Mouse (Mus musculus) kidney, embryonic 14.5 days (tissue): ENCODE results near the gene Nat8f3. TPM values are rescaled to one million over a fixed set of nuclear protein-coding genes. Genes with fewer than 3 reads are reported as not detected.
"Not testable (repeated sequence)": the region's sequence is repeated elsewhere in the genome, so short reads cannot be mapped to it uniquely, and the experiment has no call there.

Experiments used
- ATAC-seq: fragments of 200-750 bp; cut with Nextera tagmentation; 2 replicates; pipeline ENCODE4 v1.8.0; 2017; ENCODE audit warnings: moderate number of reproducible peaks, mild to moderate bottlenecking, moderate TSS enrichment, moderate library complexity; ENCODE audit not compliant: low FRiP score, low TSS enrichment
- H3K27ac ChIP-seq: fragments of 300-500 bp; sonication (generic); 2 replicates; pipeline ENCODE4 v1.5.1; 2014; ENCODE audit warnings: low read depth, mild to moderate bottlenecking, low read length, moderate library complexity, mixed read lengths
- H3K27me3 ChIP-seq: fragments of 300-500 bp; sonication (generic); 2 replicates; pipeline ENCODE4 v1.6.1; 2014; ENCODE audit warnings: mild to moderate bottlenecking, low read length; ENCODE audit not compliant: control insufficient read depth, insufficient read depth
- H3K36me3 ChIP-seq: fragments of 300-500 bp; sonication (generic); 2 replicates; pipeline ENCODE4 v1.6.1; 2014; ENCODE audit warnings: low read length, mixed read lengths; ENCODE audit not compliant: control insufficient read depth, insufficient read depth
- H3K4me1 ChIP-seq: fragments of 300-500 bp; sonication (generic); 2 replicates; pipeline ENCODE4 v1.6.1; 2014; ENCODE audit warnings: low read length, mixed read lengths; ENCODE audit not compliant: control insufficient read depth, insufficient read depth
- H3K4me2 ChIP-seq: fragments of 300-500 bp; sonication (generic); replicated peaks from 2 replicates; pipeline ENCODE4 v1.6.1; 2014; ENCODE audit warnings: low read depth, mild to moderate bottlenecking, low read length
- H3K4me3 ChIP-seq: fragments of 300-500 bp; sonication (generic); 2 replicates; pipeline ENCODE4 v1.5.1; 2014; ENCODE audit warnings: mild to moderate bottlenecking, low read length
- H3K9ac ChIP-seq: fragments of 300-500 bp; sonication (generic); 2 replicates; pipeline ENCODE4 v1.6.1; 2014; ENCODE audit warnings: low read depth, mild to moderate bottlenecking, low read length, moderate library complexity
- H3K9me3 ChIP-seq: fragments of 300-500 bp; sonication (generic); 2 replicates; pipeline ENCODE4 v1.6.1; 2016; ENCODE audit warnings: low read length; ENCODE audit not compliant: control insufficient read depth
- WGBS: fragments of 180-500 bp; shearing (Covaris S2); extraction: QIAGEN DNeasy Blood & Tissue Kit; methylation state at CpG from one replicate; pipeline ENCODE4 v1.1.7; 2014; 5-methylcytosine and 5-hydroxymethylcytosine counted together
- microRNA-seq: library from miRNA; unstranded; fragments of <30 nt; microRNA quantifications from one replicate; pipeline ENCODE4, GENCODE M21; 2016
- polyA plus RNA-seq: library from polyadenylated mRNA; unstranded; fragments of >200 nt; fragmentation: Nextera tagmentation; extraction: Ambion mirVana; gene quantifications from 2 replicates; pipeline ENCODE4 v1.2.1, GENCODE M21; 2014

The Nat8f3 gene
- polyA plus RNA-seq, 1 experiment from 2014 or later = 0.14 TPM

- H3K27ac ChIP-seq, H3K36me3 ChIP-seq, H3K9me3 ChIP-seq, H3K9ac ChIP-seq, H3K4me2 ChIP-seq, H3K27me3 ChIP-seq, H3K4me1 ChIP-seq, ATAC-seq, H3K4me3 ChIP-seq: not testable (repeated sequence)
- WGBS = 77% methylated on average over 9 of the region's 10 CpGs
Observed at GRCm38 (mm10) chr6:85713105-85713504, 52.4 kb downstream of the Nat8f3 start, which contains the start of gene Nat8f7. TSS of gene Nat8f7 (minus strand) at chr6:85713205.

- H3K4me3 ChIP-seq, H3K27ac ChIP-seq, ATAC-seq, H3K4me2 ChIP-seq, H3K9me3 ChIP-seq, H3K36me3 ChIP-seq, H3K9ac ChIP-seq, H3K4me1 ChIP-seq, H3K27me3 ChIP-seq: not testable (repeated sequence)
- WGBS = 100% methylated on average over 1 of the region's 1 CpGs
Observed at GRCm38 (mm10) chr6:85709607-85710006, 55.9 kb downstream of the Nat8f3 start.

GRCm38 (mm10) chr6:85709206-85709605, 56.3 kb downstream of the Nat8f3 start:
- WGBS = 98% methylated on average over 5 of the region's 5 CpGs

GRCm38 (mm10) chr6:85701943-85702342, 63.6 kb downstream of the Nat8f3 start:
- not testable (repeated sequence) for ATAC-seq, H3K9me3 ChIP-seq, H3K4me2 ChIP-seq, H3K27ac ChIP-seq, H3K9ac ChIP-seq, H3K4me1 ChIP-seq, H3K27me3 ChIP-seq, H3K4me3 ChIP-seq, H3K36me3 ChIP-seq
- WGBS = 95% methylated on average over 2 of the region's 4 CpGs

More at GRCm38 (mm10) chr6:85709206-85709605, 56.3 kb downstream of the Nat8f3 start:
- not testable (repeated sequence) for H3K9ac ChIP-seq, H3K36me3 ChIP-seq, H3K9me3 ChIP-seq, H3K4me3 ChIP-seq, H3K4me1 ChIP-seq, H3K27me3 ChIP-seq, H3K4me2 ChIP-seq, ATAC-seq, H3K27ac ChIP-seq

Small RNA genes lying within 50 kb of the gene (microRNA-seq; reads per million reads assigned to microRNA genes)
- gene Gm27317 (not detected), gene Mir6375 (not detected)

Other genes with a start within 250 kb of the Nat8f3 start
- gene Alms1, start 178.2 kb downstream of the Nat8f3 start, polyA plus RNA-seq = 7.1 and 9.2 TPM in 2 replicates
- gene Nat8f7, start 52.5 kb downstream of the Nat8f3 start, polyA plus RNA-seq = not detected in 2 replicates
- gene Nat8f6, start 55.2 kb upstream of the Nat8f3 start, polyA plus RNA-seq = not detected in 2 replicates
- not detected in 2 replicates for gene Nat8f5, start 55.2 kb upstream of the Nat8f3 start, polyA plus RNA-seq
- gene Nat8, start 66.3 kb upstream of the Nat8f3 start, polyA plus RNA-seq = 0.29 and 0.64 TPM in 2 replicates
- gene Nat8f2, start 103.4 kb upstream of the Nat8f3 start, polyA plus RNA-seq = 0.23 and 0.89 TPM in 2 replicates
- 2.7 and 5.8 TPM in 2 replicates for gene Nat8f4, start 139.1 kb upstream of the Nat8f3 start, polyA plus RNA-seq
- gene Tprkb, start 146.1 kb upstream of the Nat8f3 start, polyA plus RNA-seq = 34.2 and 39.9 TPM in 2 replicates
- 8.5 and 9.6 TPM in 2 replicates for gene Nat8f1, start 149.9 kb upstream of the Nat8f3 start, polyA plus RNA-seq
- gene Dusp11, start 195.9 kb upstream of the Nat8f3 start, polyA plus RNA-seq = 36.0 and 62.8 TPM in 2 replicates